Mouse (Mus musculus) thymus, postnatal 36 days (tissue): ENCODE measurements at regions not wholly inside any gene's neighbourhood (a gene's known extent, or its start where the extent isn't known, plus 50 kb on each side); places are given as distances from the start of the nearest gene placed in this dataset.

Source experiments
- DNase-seq, 2 experiments: peaks; one replicate each; pipeline ENCODE4 v3.0.0; 2022; ENCODE audit warnings: mixed read lengths in 2 of 2

GRCm38 (mm10) chr4:31403976-31404375 is 559.9 kb upstream of the Map3k7 start:
- no peak for DNase-seq

DNA sequence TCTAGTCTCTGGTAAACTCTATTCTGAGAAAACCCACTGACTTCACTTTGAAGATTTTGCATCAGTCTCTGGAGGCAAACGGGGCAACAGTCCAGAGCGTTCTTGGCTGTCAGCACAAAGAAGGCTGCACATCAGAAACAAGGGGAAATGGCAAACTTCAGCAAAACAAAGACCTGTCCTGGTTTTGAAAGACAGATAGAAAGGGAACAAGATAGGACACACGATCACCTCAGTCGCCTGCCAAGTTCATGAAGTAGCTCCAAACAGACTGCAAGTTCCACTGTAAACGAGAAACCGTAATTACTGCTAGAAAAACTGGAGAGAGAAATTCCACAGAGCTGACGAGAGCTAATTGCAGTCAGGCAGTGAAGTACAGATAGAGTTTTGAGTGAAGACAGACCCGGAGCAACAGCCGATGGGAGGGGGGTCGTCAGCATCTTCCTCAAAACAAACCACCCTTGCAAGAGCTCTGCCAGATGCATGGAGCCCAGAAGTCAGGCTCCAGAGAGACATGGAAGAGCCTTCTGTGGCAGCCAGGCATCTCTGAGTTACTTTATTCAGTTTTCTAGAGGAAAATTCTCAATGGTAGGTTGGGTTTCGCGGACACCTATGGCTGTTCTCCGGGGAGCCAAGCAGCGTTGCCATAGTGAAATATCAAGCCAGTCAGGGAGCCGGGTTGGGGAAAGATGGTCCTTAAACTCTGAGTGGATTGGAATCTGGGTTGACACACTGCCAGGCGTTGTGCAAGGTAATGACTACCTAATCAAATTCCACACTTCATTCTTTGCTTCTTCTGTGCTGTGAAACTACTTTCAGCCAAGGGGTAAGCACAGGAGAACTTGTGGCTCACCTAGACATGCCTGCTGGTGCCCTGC is 558.8 kb upstream of the Map3k7 start:
- no peak for DNase-seq

DNA sequence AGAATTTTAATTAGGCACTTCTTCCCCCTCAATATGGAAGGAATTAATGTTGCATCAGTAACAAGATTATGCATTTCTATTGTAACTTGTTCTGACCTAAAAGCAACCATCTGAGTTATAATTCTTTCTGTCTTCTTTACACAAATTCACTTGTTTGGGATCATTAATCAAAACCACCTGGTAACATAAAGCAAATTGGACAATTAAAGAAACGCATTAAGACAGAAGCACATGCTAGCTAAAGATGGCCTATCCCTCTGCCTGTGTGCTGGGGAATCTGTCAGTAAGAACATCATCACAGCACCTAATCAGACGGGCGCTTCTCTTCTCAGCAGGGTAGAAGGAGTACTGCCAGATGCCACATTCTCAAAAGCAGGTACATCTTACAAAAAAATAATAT is 553.7 kb upstream of the Map3k7 start:
- DNase-seq, result no peak

DNA sequence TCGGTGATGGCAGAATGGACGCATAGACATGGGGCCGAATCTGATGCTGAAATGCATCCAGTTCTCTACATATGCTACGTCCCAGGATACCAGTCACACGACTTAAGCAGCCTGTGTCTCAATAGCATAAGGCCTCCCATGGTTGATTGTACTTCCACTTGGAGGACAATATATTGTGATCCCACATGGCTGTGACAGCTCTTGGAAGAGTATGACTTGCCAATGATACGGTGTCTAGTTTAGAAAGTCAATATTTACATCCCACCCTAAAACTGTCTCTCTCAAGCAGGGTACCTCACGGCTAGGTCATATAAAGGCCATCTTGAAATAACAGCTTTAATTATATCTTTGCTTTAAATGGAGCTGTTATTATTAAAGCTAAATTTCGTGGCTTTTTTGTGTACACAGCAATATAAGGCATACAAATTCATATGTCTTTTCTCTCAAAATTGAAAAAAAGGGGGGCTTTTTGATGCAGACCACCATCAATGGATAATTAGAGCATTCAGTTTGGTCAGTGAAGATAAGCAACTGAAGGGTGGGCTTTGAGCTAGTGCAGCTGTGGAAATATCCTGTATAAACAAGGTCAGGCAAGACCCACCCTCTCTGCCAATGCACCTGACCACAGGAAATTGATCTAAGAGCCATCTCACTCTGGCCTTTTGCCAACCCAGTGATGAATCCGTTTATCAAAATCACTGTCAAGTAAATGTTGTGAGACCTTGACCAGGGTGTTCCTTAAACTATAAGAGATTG is 551.9 kb upstream of the Map3k7 start:
- no peak for DNase-seq

- DNase-seq, result no peak
These were observed 546.7 kb upstream of the Map3k7 start for GRCm38 (mm10) chr4:31417161-31417560.

GRCm38 (mm10) chr4:31419240-31419639 is 544.7 kb upstream of the Map3k7 start:
- no peak for DNase-seq

DNA sequence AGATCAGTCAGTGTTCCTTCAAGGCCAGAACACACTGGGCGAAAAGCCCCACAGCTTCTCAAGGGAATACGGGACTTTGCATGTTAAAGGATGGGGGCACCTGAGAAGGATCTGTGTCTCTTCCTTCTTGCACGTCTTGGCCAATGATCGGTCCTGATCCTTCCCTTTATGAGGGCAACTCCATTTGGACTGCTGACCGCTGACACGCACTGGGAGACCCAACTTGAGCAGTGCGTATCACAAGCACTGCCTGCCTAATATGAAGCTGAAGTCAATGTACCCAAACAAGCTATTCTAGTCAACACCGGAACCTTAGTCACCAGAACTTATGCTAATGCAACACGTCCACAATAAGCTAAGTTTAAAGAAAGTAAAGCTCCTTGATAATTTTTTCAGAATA is 543.7 kb upstream of the Map3k7 start:
- DNase-seq, result no peak

- DNase-seq, result no peak
These were observed 542.5 kb upstream of the Map3k7 start for GRCm38 (mm10) chr4:31421386-31421785.

- DNase-seq, result no peak
These were observed 538.8 kb upstream of the Map3k7 start for GRCm38 (mm10) chr4:31425135-31425534.

- no peak for DNase-seq
These were observed 538.2 kb upstream of the Map3k7 start for GRCm38 (mm10) chr4:31425716-31426115.

GRCm38 (mm10) chr4:31426169-31427030 is 537.5 kb upstream of the Map3k7 start:
- no peak for DNase-seq

- no peak for DNase-seq
These were observed 530.0 kb upstream of the Map3k7 start for GRCm38 (mm10) chr4:31433943-31434342.

GRCm38 (mm10) chr4:31454898-31455297 is 509.0 kb upstream of the Map3k7 start:
- DNase-seq, result no peak

GRCm38 (mm10) chr4:31455466-31455865 is 508.4 kb upstream of the Map3k7 start:
- no peak for DNase-seq

GRCm38 (mm10) chr4:31462456-31462855 is 501.4 kb upstream of the Map3k7 start:
- no peak for DNase-seq

DNA sequence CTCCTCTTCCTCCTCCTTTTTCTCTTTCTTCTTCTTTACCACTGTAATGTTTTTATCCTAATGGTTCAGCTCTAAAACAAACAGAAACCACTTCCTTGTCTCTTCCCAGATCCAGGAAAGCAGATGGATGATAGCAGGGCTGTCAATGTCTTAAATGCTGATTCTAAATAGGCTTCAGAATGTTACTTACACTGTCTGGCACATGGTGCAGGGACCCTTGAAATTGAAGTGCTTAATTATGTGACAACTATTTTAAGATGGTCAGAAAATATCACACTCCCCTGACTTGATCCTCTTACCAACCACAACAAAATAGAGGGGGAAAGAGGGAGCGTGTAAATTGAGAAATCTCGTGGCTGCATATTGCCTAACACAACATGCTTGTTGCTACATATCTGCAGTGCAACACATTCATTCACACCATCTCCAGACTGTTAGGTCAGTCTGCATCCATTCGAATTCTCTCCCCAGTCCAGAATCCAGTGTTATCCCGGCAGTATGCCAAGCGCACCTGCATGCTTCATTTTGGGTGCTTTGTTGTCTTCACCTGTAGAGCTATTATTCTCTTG is 500.7 kb upstream of the Map3k7 start:
- no peak for DNase-seq

- DNase-seq, result no peak
These were observed 495.6 kb upstream of the Map3k7 start for GRCm38 (mm10) chr4:31468306-31468705.

DNA sequence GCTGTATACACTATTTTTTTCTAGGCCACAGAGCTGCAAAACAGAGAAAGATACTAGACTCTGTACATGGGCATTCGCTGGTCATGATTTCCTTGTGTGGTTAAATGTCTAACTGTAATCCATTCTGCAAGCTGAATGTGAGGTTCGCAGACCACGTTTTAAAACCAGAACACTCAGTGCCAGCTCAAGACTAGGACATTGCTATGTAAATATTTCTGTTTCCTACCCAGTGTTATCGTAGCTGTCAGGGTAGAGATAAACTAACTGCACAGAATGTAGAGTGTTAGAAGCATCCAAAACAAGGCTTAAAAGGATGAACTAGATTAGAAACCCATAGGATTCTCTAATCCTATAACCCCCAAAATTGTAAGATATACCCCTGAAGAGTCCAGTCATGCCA is 494.1 kb upstream of the Map3k7 start:
- no peak for DNase-seq

GRCm38 (mm10) chr4:31492535-31492934 is 471.4 kb upstream of the Map3k7 start:
- DNase-seq, result no peak

DNA sequence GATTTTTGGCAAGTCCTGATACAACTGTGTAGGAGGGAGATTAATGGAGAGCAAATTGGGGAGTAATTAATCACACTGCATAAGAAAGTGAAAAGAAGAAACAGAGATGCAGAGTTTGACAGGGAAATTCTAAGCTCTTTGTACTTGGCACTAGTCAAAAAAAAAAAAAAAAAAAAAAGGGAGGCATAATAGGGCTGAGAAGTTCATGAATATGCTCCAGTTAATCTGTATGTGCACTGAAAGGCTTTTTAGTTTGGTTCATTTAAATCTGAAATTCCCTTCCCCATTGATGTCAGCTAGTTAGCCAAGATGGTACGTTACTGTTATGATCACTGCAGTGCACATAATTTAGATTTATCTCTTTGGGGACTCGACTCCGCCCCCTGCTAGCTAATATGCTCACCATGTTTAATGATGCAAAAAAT is 470.8 kb upstream of the Map3k7 start:
- no peak for DNase-seq

GRCm38 (mm10) chr4:31499888-31500287 is 464.0 kb upstream of the Map3k7 start:
- no peak for DNase-seq

DNA sequence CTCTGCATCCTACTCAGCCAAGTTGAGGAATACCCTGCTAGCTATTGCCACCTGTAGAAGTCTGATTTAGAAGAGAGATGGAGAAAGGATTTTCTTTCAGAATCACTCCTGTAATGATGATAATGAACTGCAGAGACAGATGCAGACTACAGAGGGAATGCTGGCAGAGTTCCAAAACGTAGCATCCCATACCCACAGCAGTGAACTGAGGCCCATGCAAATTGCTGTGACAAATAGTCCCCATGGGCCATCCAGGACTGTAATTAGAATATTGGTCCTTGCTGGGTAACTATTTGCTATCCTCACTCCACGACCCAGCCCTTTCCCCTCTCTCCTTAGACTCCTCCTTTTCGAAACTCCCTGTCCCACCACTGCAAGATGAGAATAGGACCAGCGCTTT is 463.5 kb upstream of the Map3k7 start:
- DNase-seq, result no peak
